Mouse (Mus musculus) testis, adult 2 months (tissue): ENCODE measurements around the gene Zfp62.

Experiments used
- CTCF ChIP-seq: fragments of 200-500 bp; IDR thresholded peaks from 2 replicates; pipeline ENCODE4 v1.5.1; 2012; ENCODE audit warnings: low read depth, mild to moderate bottlenecking, inconsistent platforms, low read length, moderate library complexity; ENCODE audit not compliant: control insufficient read depth, insufficient read depth, insufficient replicate concordance
- POLR2A ChIP-seq: fragments of 200-500 bp; IDR thresholded peaks from 2 replicates; pipeline ENCODE4 v1.6.1; 2012; ENCODE audit warnings: low read depth, mild to moderate bottlenecking, inconsistent platforms, low read length, moderate library complexity; ENCODE audit not compliant: control insufficient read depth

DNA sequence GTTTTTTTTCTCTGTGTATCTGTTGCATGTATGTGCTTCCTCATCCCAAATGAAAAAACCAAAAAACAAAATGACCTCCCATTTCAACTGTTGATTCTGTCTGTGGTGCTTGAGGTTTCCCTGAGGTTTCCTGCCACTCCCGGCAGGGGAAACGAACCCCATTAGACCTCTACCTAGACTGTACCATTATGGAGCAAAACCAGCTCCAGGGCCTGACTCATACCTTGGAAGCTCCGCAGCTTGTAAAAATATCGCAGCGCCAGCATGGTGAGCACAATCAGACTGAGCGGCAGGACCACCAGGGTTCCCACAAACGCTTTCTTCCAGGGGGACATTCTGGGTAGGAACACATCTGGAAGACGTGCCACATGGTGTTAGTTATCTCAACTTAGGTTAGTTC, 27.7 kb upstream of the Zfp62 start:
- TF ChIP-seq POLR2A (no peak), CTCF (no peak)
